Mouse (Mus musculus): ENCODE data around the gene Serpine3.

GRCm38 (mm10) chr14:62662381-62662780 lies 1.1 kb upstream of the Serpine3 start:
- no peak for TF ChIP-seq CTCF (IDR thresholded peaks at IDR 0.05; ENCODE audit: low read depth, low read length)
- TF ChIP-seq POLR2A (IDR thresholded peaks at IDR 0.05; ENCODE audit: insufficient read depth, low read length): no peak

All from ES-Bruce4 (cell line).